In genomic region chr8:85554391-85555180, GRCm38 (mm10) we compare ENCODE assay signal across 7 mouse cellular contexts. TPM values are rescaled to one million over a fixed set of nuclear protein-coding genes. Genes with fewer than 3 reads are reported as not detected.
DNase-seq lines count a peak whose midpoint lies in the region; ATAC-seq and TF ChIP-seq lines count a peak whose summit lies in the region.

No protein-coding gene starts in this region.

- no peaks in the 10 kb centered on the region for H3K9me3 ChIP-seq in forebrain, embryonic 11.5 days (ENCODE audit: control insufficient read depth, low read length)
- H3K9me3 ChIP-seq in intestine, postnatal 0 days (ENCODE audit: control insufficient read depth), result no peaks in the 10 kb centered on the region
- H3K9me3 ChIP-seq in liver, embryonic 14.5 days (ENCODE audit: control insufficient read depth, low read length), result no peaks in the 10 kb centered on the region
- H3K9me3 ChIP-seq in neural tube, embryonic 13.5 days, result no peaks in the 10 kb centered on the region

- ATAC-seq in forebrain, embryonic 11.5 days (replicated peaks; ENCODE audit: low FRiP score), result peak; percentile 90
- peak; percentile 88 for ATAC-seq in intestine, postnatal 0 days
- ATAC-seq in liver, embryonic 14.5 days (ENCODE audit: insufficient read depth), result peak; percentile 91
- ATAC-seq in neural tube, embryonic 13.5 days (ENCODE audit: low read depth), result peak; percentile 92

- peaks cover 2% of the 10 kb centered on the region; the same call in 1 of the 2 replicates for H3K4me1 ChIP-seq in thymus, adult 2 months (replicated peaks; ENCODE audit: control insufficient read depth, insufficient read depth, low read length)
- H3K4me1 ChIP-seq in bone marrow, adult 2 months (ENCODE audit: control insufficient read depth, insufficient read depth, low read length), result peaks cover 1% of the 10 kb centered on the region
- no peaks in the 10 kb centered on the region for H3K4me1 ChIP-seq in forebrain, embryonic 11.5 days (replicated peaks; ENCODE audit: control insufficient read depth, insufficient read depth, low read length)
- H3K4me1 ChIP-seq in intestine, postnatal 0 days (replicated peaks; ENCODE audit: control insufficient read depth, insufficient read depth, low read length), result no peaks in the 10 kb centered on the region
- peaks cover 2 to 8% of the 10 kb centered on the region in 2 experiments for H3K4me1 ChIP-seq in liver, embryonic 14.5 days (replicated peaks; ENCODE audit: control insufficient read depth in 2 of 2, insufficient read depth in 2 of 2, low read length in 1 of 2)
- H3K4me1 ChIP-seq in neural tube, embryonic 13.5 days (replicated peaks), result peaks cover 38% of the 10 kb centered on the region

- peak overlapping the region; percentile 82 for H3K27ac ChIP-seq in thymus, adult 2 months (ENCODE audit: control insufficient read depth, insufficient read depth, low read length)
- peak overlapping the region; percentile 97 for H3K27ac ChIP-seq in bone marrow, adult 2 months (ENCODE audit: control insufficient read depth, insufficient read depth, low read depth, low read length, poor library complexity)
- H3K27ac ChIP-seq in forebrain, embryonic 11.5 days (ENCODE audit: low read depth, low read length), result peak overlapping the region; percentile 80
- H3K27ac ChIP-seq in intestine, postnatal 0 days (ENCODE audit: low read depth, low read length), result peak overlapping the region; percentile 97
- H3K27ac ChIP-seq in liver, embryonic 14.5 days, result peak overlapping the region; percentile 73
- H3K27ac ChIP-seq in neural tube, embryonic 13.5 days (replicated peaks), result peak overlapping the region; percentile 91

- no peak for DNase-seq in thymus, adult 2 months
- DNase-seq in thymus, postnatal 36 days, result no peak
- DNase-seq in forebrain, embryonic 11.5 days (ENCODE audit: low spot score), result no peak
- no peak for DNase-seq in liver, embryonic 14.5 days (ENCODE audit: low read depth in 3 of 3, low spot score in 3 of 3)

- H3K27me3 ChIP-seq in thymus, adult 2 months (ENCODE audit: control insufficient read depth, insufficient read depth, low read length), result no peaks in the 10 kb centered on the region
- H3K27me3 ChIP-seq in forebrain, embryonic 11.5 days (ENCODE audit: control insufficient read depth, insufficient read depth, low read length), result no peaks in the 10 kb centered on the region
- H3K27me3 ChIP-seq in intestine, postnatal 0 days (replicated peaks; ENCODE audit: control insufficient read depth, insufficient read depth, low read length), result no peaks in the 10 kb centered on the region
- H3K27me3 ChIP-seq in liver, embryonic 14.5 days (ENCODE audit: control insufficient read depth, insufficient read depth, low read length), result no peaks in the 10 kb centered on the region
- no peaks in the 10 kb centered on the region for H3K27me3 ChIP-seq in neural tube, embryonic 13.5 days

- H3K4me3 ChIP-seq in thymus, adult 2 months (ENCODE audit: control insufficient read depth, insufficient read depth, low read length), result peak overlapping the region; percentile 90
- H3K4me3 ChIP-seq in bone marrow, adult 2 months (replicated peaks; ENCODE audit: control insufficient read depth, low read depth, low read length), result peak overlapping the region; percentile 100
- H3K4me3 ChIP-seq in forebrain, embryonic 11.5 days (ENCODE audit: low read depth, low read length), result peak overlapping the region; percentile 92
- H3K4me3 ChIP-seq in intestine, postnatal 0 days (ENCODE audit: low read depth, low read length), result peak overlapping the region; percentile 83
- peak overlapping the region; percentile 95 to 99 for H3K4me3 ChIP-seq in liver, embryonic 14.5 days (ENCODE audit: insufficient read depth in 1 of 2, low read depth in 2 of 2, low read length in 2 of 2)
- peak overlapping the region; percentile 92 for H3K4me3 ChIP-seq in neural tube, embryonic 13.5 days

- no peak for TF ChIP-seq EP300 in liver, embryonic 14.5 days (IDR thresholded peaks at IDR 0.05; ENCODE audit: low read depth)

- peak overlapping the region; percentile 87 for H3K9ac ChIP-seq in forebrain, embryonic 11.5 days (ENCODE audit: low read length)
- peak overlapping the region; percentile 92 for H3K9ac ChIP-seq in intestine, postnatal 0 days (ENCODE audit: low read depth, low read length)
- peak overlapping the region; percentile 89 for H3K9ac ChIP-seq in liver, embryonic 14.5 days (replicated peaks)
- peak overlapping the region; percentile 91 for H3K9ac ChIP-seq in neural tube, embryonic 13.5 days

- no peak for TF ChIP-seq CTCF in thymus, adult 2 months (IDR thresholded peaks at IDR 0.05; ENCODE audit: borderline replicate concordance, control insufficient read depth, extremely low read depth, insufficient read depth, low read length, poor library complexity)
- TF ChIP-seq CTCF in bone marrow, adult 2 months (IDR thresholded peaks at IDR 0.05; ENCODE audit: control insufficient read depth, insufficient read depth, low read length), result no peak
- TF ChIP-seq CTCF in intestine, postnatal 0 days (IDR thresholded peaks at IDR 0.05; ENCODE audit: low read depth), result no peak
- no peak for TF ChIP-seq CTCF in liver, embryonic 14.5 days (IDR thresholded peaks at IDR 0.05; ENCODE audit: low read depth)

- peak overlapping the region; percentile 70 for H3K4me2 ChIP-seq in forebrain, embryonic 11.5 days (ENCODE audit: low read depth, low read length, severe bottlenecking)
- peak overlapping the region; percentile 81 for H3K4me2 ChIP-seq in intestine, postnatal 0 days (replicated peaks; ENCODE audit: low read depth)
- peak overlapping the region; percentile 83 for H3K4me2 ChIP-seq in liver, embryonic 14.5 days (ENCODE audit: low read depth)
- peak overlapping the region; percentile 94 for H3K4me2 ChIP-seq in neural tube, embryonic 13.5 days

- under 1% methylated on average over 66 of the region's 66 CpGs for WGBS in thymus, adult 2 months
- 5% methylated on average over 66 of the region's 66 CpGs for WGBS in bone marrow, adult 2 months
- under 1% methylated on average over 59 of the region's 66 CpGs for WGBS in forebrain, embryonic 11.5 days
- under 1% methylated on average over 52 of the region's 66 CpGs for WGBS in intestine, postnatal 0 days
- WGBS in liver, embryonic 14.5 days (ENCODE audit: insufficient replicate concordance), result under 1% methylated on average over 60 of the region's 66 CpGs
- under 1% methylated on average over 61 of the region's 66 CpGs for WGBS in neural tube, embryonic 13.5 days

- no peak for TF ChIP-seq POLR2A in thymus, adult 2 months (IDR thresholded peaks at IDR 0.05; ENCODE audit: control insufficient read depth, extremely low read depth, insufficient read depth, low read length, poor library complexity)
- no peak for TF ChIP-seq POLR2A in bone marrow, adult 2 months (IDR thresholded peaks at IDR 0.05; ENCODE audit: borderline replicate concordance, control insufficient read depth, low read depth, low read length)

- H3K36me3 ChIP-seq in thymus, adult 2 months (ENCODE audit: control insufficient read depth, insufficient read depth, low read length), result peaks cover 33% of the 10 kb centered on the region
- H3K36me3 ChIP-seq in forebrain, embryonic 11.5 days (ENCODE audit: control insufficient read depth, insufficient read depth, low read length), result no peaks in the 10 kb centered on the region; the same call in 1 of the 2 replicates
- H3K36me3 ChIP-seq in intestine, postnatal 0 days (ENCODE audit: control insufficient read depth, insufficient read depth), result no peaks in the 10 kb centered on the region
- peaks cover 23% of the 10 kb centered on the region for H3K36me3 ChIP-seq in liver, embryonic 14.5 days (replicated peaks; ENCODE audit: control insufficient read depth, insufficient read depth, low read depth)
- peaks cover 32% of the 10 kb centered on the region for H3K36me3 ChIP-seq in neural tube, embryonic 13.5 days

RNA-seq across cellular contexts. Expression of gene Dnaja2, which starts 0.6 kb away (rescaled TPM):
- 10.1 and 13.1 TPM in 2 replicates for polyA plus RNA-seq in thymus, adult 2 months (2012; rRNA removed)
- 36.8 and 67.4 TPM in 2 replicates for polyA plus RNA-seq in bone marrow, adult 2 months (2011; ENCODE audit: insufficient read depth, insufficient read length, low replicate concordance, missing spikeins)
- polyA plus RNA-seq in forebrain, embryonic 11.5 days (2014; fragmentation: Nextera tagmentation; extraction: Ambion mirVana), result 193 and 215 TPM in 2 replicates
- polyA plus RNA-seq in intestine, postnatal 0 days (2015; fragmentation: Nextera tagmentation; extraction: Ambion mirVana), result 101 and 104 TPM in 2 replicates
- 12.6 and 26.9 TPM in 2 replicates for polyA plus RNA-seq in liver, embryonic 14.5 days (2012; rRNA removed)
- polyA plus RNA-seq in liver, embryonic 14.5 days (2014; fragmentation: Nextera tagmentation; extraction: Ambion mirVana), result 73.3 and 76.2 TPM in 2 replicates
- 190 and 225 TPM in 2 replicates for polyA plus RNA-seq in neural tube, embryonic 13.5 days (2015; fragmentation: Nextera tagmentation; extraction: Ambion mirVana)
